Mouse (Mus musculus) stomach, postnatal 0 days (tissue): Measurements from ENCODE around the gene Fpr1. TPM values are rescaled to one million over a fixed set of nuclear protein-coding genes. Genes with fewer than 3 reads are reported as not detected.
"Not testable (repeated sequence)": the region's sequence is repeated elsewhere in the genome, so short reads cannot be mapped to it uniquely, and the experiment has no call there.

Source experiments
- ATAC-seq: fragments of 200-750 bp; cut with Nextera tagmentation; 2 replicates; pipeline ENCODE4 v1.8.0; 2017; ENCODE audit not compliant: low FRiP score, low TSS enrichment
- DNase-seq: peaks from one replicate; pipeline ENCODE4 v3.0.0-alpha.2; 2016; ENCODE audit warnings: low spot score
- H3K27ac ChIP-seq: fragments of 300-500 bp; sonication (generic); replicated peaks from 2 replicates; pipeline ENCODE4 v1.5.1; 2014; ENCODE audit warnings: mild to moderate bottlenecking, control low read depth
- H3K27me3 ChIP-seq: fragments of 300-500 bp; sonication (generic); 2 replicates; pipeline ENCODE4 v1.6.1; 2014; ENCODE audit warnings: low read length; ENCODE audit not compliant: control insufficient read depth, insufficient read depth
- H3K36me3 ChIP-seq: fragments of 300-500 bp; sonication (generic); 2 replicates; pipeline ENCODE4 v1.6.1; 2014; ENCODE audit warnings: low read length, mixed read lengths; ENCODE audit not compliant: control insufficient read depth, insufficient read depth
- H3K4me1 ChIP-seq: fragments of 300-500 bp; sonication (generic); replicated peaks from 2 replicates; pipeline ENCODE4 v1.6.1; 2014; ENCODE audit warnings: antibody characterized with exemption; ENCODE audit not compliant: control insufficient read depth, insufficient read depth
- H3K4me2 ChIP-seq: fragments of 300-500 bp; sonication (generic); replicated peaks from 2 replicates; pipeline ENCODE4 v1.6.1; 2014; ENCODE audit warnings: low read depth, mild to moderate bottlenecking, control low read depth, moderate library complexity
- H3K4me3 ChIP-seq: fragments of 300-500 bp; sonication (generic); 2 replicates; pipeline ENCODE4 v1.5.1; 2014; ENCODE audit warnings: low read depth, low read length, control low read depth
- H3K9ac ChIP-seq: fragments of 300-500 bp; sonication (generic); 2 replicates; pipeline ENCODE4 v1.6.1; 2014; ENCODE audit warnings: mild to moderate bottlenecking, low read length, control low read depth, mixed read lengths
- H3K9me3 ChIP-seq: fragments of 300-500 bp; sonication (generic); 2 replicates; pipeline ENCODE4 v1.6.1; 2016; ENCODE audit warnings: low read length; ENCODE audit not compliant: control insufficient read depth
- CTCF ChIP-seq: IDR thresholded peaks from 2 replicates; pipeline ENCODE4 v1.5.1; 2016; ENCODE audit warnings: antibody characterized with exemption, low read depth, mild to moderate bottlenecking, moderate library complexity
- EP300 ChIP-seq: optimal IDR thresholded peaks from 2 replicates; pipeline ENCODE3; 2016; ENCODE audit warnings: antibody characterized with exemption
- WGBS: fragments of 180-500 bp; shearing (Covaris S2); extraction: QIAGEN DNeasy Blood & Tissue Kit; methylation state at CpG from one replicate; pipeline ENCODE4 v1.1.7; 2014; 5-methylcytosine and 5-hydroxymethylcytosine counted together
- polyA plus RNA-seq: library from polyadenylated mRNA; unstranded; fragments of >200 nt; fragmentation: Nextera tagmentation; extraction: Ambion mirVana; gene quantifications from 2 replicates; pipeline ENCODE4 v1.2.1, GENCODE M21; 2015

Fpr1 gene
- polyA plus RNA-seq: 0.36 and 0.59 TPM in 2 replicates

DNA sequence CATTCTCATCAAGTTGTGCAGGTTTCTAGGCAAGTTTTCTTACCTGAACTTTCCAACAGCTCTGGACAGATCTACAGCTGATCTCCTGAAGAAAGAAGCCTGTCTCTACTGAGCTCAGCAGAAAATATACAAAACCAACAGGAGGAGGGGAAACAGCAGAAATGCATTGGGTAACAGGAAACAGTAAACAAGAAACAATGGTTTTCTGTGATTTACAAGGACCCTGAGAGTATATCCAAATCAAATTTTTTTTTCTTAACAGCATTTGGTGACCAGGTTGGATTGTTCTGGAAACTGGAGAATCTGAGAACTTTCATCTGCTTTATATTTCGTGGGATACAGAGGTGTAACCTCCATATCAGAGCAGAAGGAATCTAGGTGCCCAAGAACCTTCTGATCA lies at the start of gene Fpr1:
TSS of gene Fpr1 (minus strand) at position 101 of the 400 bp plus-strand sequence.
- 52% methylated on average over 1 of the region's 1 CpGs for WGBS
- ATAC-seq: no peak
- Histone ChIP-seq H3K9me3 (no peaks in the 10 kb centered on the region), H3K27me3 (no peaks in the 10 kb centered on the region), H3K36me3 (no peaks in the 10 kb centered on the region), H3K4me2 (no peak within 1 kb of the TSS), H3K4me1 (no peaks in the 10 kb centered on the region), H3K27ac (no peak within 1 kb of the TSS), H3K4me3 (no peak within 1 kb of the TSS), H3K9ac (no peak within 1 kb of the TSS)
- no peak for TF ChIP-seq CTCF
- TF ChIP-seq EP300: no peak
- DNase-seq: no peak

DNA sequence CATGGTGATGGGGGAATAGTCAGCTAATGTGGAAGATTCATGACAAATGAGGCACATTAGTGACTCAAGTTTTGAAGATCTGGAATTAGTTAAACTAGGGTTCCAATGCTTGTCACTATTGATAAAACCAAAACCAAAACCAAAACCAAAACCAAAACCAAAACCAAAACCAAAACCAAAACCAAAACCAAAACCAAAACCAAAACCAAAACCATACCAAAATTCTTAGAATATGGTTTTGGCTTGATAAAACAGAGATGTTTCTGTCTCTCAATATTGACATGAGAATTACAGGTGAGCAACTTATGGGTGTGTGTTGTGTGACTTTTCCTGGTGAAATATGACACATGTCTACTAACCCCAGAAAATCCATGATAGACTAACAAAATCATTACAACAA lies 34.0 kb upstream of the Fpr1 start:
- Histone ChIP-seq H3K27ac (no peak overlapping the region), H3K9me3 (no peaks in the 10 kb centered on the region), H3K4me3 (no peak overlapping the region), H3K36me3 (no peaks in the 10 kb centered on the region), H3K4me2 (no peak overlapping the region), H3K4me1 (no peaks in the 10 kb centered on the region), H3K9ac (no peak overlapping the region), H3K27me3 (no peaks in the 10 kb centered on the region)
- ATAC-seq: no peak
- DNase-seq: no peak
- TF ChIP-seq CTCF (no peak), EP300 (no peak)

GRCm38 (mm10) chr17:17917376-17917775 lies 33.6 kb upstream of the Fpr1 start:
- Histone ChIP-seq H3K4me3 (no peak overlapping the region), H3K4me2 (no peak overlapping the region), H3K9me3 (no peaks in the 10 kb centered on the region), H3K4me1 (no peaks in the 10 kb centered on the region), H3K36me3 (no peaks in the 10 kb centered on the region), H3K27ac (no peak overlapping the region), H3K9ac (no peak overlapping the region), H3K27me3 (no peaks in the 10 kb centered on the region)
- no peak for TF ChIP-seq EP300
- no peak for TF ChIP-seq CTCF
- DNase-seq (no peak), ATAC-seq (no peak)
- WGBS: 93% methylated on average over 1 of the region's 1 CpGs

DNA sequence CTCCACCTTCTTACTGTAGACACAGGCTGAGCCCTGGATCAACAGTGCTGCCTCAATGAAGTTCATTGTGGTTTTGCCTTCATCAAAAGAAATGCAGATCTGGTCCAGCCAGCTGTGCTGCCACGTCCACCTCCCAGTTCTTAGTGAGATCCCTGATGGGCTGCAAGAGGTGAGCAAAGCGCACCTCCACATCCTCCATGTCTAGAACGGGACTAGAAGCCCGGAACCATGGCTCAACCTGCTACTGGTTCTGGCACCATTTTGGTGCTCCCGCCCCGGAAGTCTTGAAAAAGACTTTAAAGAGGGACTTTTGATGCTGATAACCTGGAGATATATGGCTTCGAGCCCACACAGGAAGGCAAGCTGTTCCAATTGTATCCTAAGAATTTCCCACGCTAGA lies 28.9 kb upstream of the Fpr1 start:
- H3K4me2 ChIP-seq, H3K4me1 ChIP-seq, H3K9me3 ChIP-seq, ATAC-seq, H3K27ac ChIP-seq, H3K4me3 ChIP-seq, H3K9ac ChIP-seq, DNase-seq, H3K36me3 ChIP-seq, H3K27me3 ChIP-seq: not testable (repeated sequence)
- 85% methylated on average over 8 of the region's 8 CpGs for WGBS

- 15% methylated on average over 51 of the region's 51 CpGs for WGBS
- ATAC-seq (peak; percentile 100), DNase-seq (peak; percentile 89)
- Histone ChIP-seq H3K4me2 (peak overlapping the region; percentile 76), H3K27me3 (no peaks in the 10 kb centered on the region), H3K27ac (peak overlapping the region; percentile 61; the same call in 1 of the 2 replicates), H3K9ac (peak overlapping the region; percentile 64), H3K36me3 (no peaks in the 10 kb centered on the region), H3K4me3 (peak overlapping the region; percentile 48), H3K4me1 (no peaks in the 10 kb centered on the region), H3K9me3 (no peaks in the 10 kb centered on the region)
- no peak for TF ChIP-seq CTCF
- no peak for TF ChIP-seq EP300
These were observed 26.1 kb upstream of the Fpr1 start for GRCm38 (mm10) chr17:17909636-17910421.

GRCm38 (mm10) chr17:17900768-17901167 lies 17.0 kb upstream of the Fpr1 start:
- Histone ChIP-seq H3K9ac (no peak overlapping the region), H3K27ac (no peak overlapping the region), H3K4me3 (no peak overlapping the region), H3K4me1 (no peaks in the 10 kb centered on the region), H3K4me2 (no peak overlapping the region), H3K9me3 (no peaks in the 10 kb centered on the region), H3K36me3 (no peaks in the 10 kb centered on the region), H3K27me3 (no peaks in the 10 kb centered on the region)
- ATAC-seq: no peak
- no peak for TF ChIP-seq CTCF
- no peak for TF ChIP-seq EP300
- WGBS: 81% methylated on average over 1 of the region's 1 CpGs
- no peak for DNase-seq
